Mouse (Mus musculus) megakaryocyte progenitor cell, adult 5-6 weeks (primary cell): ENCODE measurements around the gene Fxyd4. TPM values are rescaled to one million over a fixed set of nuclear protein-coding genes. Genes with fewer than 3 reads are reported as not detected.

Source experiments
- ATAC-seq: replicated peaks from 2 replicates; pipeline ENCODE4 v1.8.0; 2016; ENCODE audit warnings: mild to moderate bottlenecking, moderate TSS enrichment, inconsistent platforms; ENCODE audit not compliant: poor library complexity
- total RNA-seq, 2 experiments: library from RNA; stranded (forward) in 1 of 2; stranded (reverse) in 1 of 2; fragments of 157-497, 149-512 nt in 1 of 2; fragments of 200-1000 nt in 1 of 2; gene quantifications; 2 replicates each; pipeline versions ENCODE4 v1.2.3 to v1.2.4; 2015 to 2017

The Fxyd4 gene
- total RNA-seq (2015) (not detected in 2 replicates), total RNA-seq (2017) (not detected in 2 replicates)

DNA sequence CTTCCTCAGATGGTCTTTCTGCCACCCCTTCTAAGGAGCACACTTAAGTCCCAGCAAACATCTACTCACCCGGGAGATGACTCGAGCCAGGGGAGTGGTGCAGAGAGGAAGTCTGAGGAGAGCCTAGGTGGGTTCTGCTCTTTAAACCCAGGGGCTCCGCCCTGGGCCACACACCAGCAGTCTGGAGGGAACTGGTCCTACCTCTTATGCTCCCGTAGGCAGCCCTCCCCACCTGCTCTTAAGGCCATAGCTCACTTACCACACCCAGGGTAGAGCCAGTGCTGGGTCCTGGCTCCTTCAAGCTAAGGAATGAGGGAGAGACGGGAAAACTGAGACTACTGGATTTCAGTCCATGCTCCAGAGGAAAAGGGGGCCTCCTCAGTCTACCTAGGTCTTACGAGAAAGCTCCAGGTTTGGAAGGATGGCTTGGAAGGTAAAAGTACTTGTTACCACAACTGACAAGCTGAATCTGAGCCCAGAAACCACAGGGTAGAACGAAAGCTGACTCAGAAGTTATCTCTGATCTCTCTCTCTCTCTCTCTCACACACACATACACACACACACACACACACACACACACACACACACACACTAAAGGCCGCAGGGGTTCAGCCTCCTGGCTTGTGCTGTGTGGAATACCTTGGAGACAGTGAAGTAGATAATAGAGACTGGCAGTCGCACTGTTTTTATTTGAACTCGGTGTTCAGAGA lies at the start of gene Fxyd4:
Gene Fxyd4, minus strand, starts transcription at position 471 of the 711 bp plus-strand sequence.
- no peak for ATAC-seq

DNA sequence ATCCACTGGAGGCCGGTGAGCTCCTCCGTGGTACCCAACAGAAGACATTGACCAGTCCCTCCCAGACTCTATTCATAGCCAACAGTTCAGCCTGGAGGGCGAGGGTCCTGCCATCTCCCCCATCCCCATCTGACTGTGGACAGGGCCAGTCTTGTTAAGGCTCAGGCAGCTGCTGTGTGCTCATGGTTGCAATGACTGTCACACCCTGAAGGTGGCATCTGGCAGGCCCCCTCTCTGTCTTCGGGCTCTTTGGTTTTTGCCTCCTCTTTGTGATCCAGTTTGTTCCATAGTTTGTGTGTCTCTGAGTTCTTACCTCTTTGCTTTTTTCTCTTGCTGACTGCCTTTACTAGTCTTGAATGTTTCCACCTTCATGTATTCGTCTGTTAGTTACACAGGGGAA lies 49.7 kb upstream of the Fxyd4 start:
- 0 out of 2 replicates have a peak, but pooled peaks have one; percentile 55 for ATAC-seq

DNA sequence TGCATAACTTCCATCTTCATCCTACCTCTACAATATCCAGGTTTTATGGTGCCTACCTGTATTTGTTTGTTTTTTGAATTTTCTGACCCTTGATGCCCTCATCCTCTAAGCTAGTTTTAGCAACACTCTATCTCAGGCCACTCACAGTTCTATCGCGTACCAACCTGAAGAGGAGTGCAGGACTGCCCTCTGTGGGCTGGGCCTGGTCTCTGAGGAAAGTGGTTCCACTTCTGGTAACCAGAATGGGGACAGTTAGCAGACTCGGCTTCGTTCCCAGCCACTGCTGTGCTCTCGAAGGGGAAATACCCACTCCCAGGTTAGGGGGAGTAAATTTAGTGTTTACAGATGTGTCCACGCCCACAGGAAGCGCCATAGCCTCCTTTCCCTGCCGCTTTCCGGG lies 29.2 kb upstream of the Fxyd4 start:
- ATAC-seq, result peak; percentile 76

DNA sequence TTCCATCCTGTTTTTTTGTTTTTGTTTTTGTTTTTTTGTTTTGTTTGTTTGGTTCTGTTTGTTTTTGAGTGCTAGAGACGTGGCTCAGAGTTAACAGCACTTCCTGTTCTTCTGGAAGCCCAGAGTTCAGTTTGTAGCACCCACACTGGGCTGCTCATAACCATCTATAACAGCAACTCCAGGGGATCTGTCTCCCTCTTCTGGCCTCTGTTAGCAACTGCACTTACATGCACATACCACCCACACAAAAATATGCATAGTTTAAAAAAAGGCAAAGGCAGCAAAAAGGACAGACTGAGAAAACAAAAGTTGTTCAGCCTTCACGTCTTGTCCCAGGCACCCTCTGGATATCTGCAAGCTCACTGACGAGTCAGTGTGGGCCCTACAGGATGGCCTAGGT lies 25.7 kb upstream of the Fxyd4 start:
- ATAC-seq, result no peak; the same call in 1 of the 2 replicates

DNA sequence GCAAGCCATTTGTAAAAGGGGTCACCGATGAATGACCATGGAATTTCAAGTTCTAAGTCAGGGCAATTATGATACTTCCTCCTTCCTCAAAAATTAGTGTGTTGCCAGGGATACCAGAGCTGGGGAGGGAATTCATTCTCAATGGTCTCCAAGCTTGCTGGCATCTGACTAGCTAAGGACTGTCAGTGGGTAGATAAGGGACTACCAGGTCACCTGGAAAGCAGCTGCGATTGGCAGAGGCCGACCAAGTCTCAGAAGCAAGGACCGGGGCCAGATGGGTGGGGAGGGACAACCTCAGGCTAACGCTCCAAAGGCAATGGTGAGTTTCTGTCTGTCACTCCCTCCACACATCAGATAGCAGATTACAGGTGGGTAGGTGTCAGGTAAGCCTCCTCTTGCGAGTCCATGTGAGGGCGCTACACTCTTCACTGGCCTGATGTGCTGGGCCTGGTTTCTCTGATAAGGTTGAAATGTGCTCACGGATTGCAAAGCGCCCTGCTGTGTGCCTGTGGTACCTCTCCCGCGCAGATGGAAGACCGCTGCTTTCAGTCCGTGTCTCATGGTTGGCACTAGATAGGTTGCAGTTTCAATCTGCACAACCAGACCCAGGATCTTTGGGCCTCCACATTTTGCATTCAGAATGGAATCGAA lies 19.5 kb upstream of the Fxyd4 start:
- peak; percentile 61 for ATAC-seq

DNA sequence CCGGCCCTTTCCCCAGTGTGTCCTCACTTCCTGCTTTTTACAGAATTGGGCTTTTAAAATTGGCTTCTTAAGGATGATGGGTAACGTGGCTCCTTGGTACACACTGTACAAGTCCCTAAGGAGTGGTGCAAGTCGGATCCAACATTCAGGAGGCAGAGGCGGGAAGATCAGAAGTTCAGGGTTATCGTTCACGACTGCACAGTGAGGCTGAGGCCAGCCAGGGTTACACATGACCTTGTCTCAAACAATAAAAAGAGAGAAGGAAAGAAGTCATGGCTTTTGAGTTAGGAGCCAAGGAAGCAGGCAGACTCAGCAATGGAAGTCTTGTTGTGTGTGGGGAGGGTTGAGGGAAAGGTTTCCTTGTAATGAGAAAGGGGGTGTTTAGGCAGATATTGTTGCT lies 18.7 kb upstream of the Fxyd4 start:
- ATAC-seq, result no peak

DNA sequence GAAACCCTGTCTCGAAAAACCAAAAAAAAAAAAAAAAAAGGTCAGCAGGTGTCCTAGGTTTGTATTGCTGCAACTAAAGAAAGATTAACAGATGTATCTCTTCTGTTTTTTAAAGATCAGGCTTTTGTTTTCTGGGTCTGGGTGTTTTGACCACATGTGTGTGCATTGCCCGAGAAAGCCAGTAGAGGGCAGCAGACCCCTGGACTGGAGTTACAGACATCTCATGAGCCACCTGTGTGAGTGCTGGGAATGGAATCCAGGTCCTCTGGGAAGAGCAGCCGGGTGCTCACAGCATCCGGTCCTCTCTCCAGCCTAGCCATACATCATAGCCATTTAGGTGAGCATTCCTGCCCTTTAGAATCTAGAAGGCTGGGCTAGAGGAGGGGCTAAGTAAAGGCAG lies 14.8 kb upstream of the Fxyd4 start:
- ATAC-seq, result peak; percentile 57; the same call in 1 of the 2 replicates

DNA sequence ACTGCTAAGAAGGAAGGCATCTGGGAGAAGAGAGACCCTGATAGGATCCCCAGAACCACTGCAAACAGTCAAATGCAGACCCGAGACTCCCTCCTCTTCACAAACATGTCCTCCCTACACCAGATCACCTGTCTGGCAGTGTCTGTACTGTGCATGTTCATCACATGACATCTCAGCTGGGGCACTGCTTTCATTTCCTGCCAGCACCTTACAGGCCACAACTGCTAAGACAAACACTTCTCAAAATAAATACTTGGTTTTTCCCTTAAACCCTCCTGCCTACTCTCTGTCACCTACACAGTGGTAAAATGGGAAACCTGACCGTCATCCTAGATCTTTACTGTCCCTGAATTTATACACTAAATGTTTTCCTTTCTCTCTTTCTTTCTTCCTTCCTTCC lies 6.4 kb upstream of the Fxyd4 start:
- no peak for ATAC-seq

DNA sequence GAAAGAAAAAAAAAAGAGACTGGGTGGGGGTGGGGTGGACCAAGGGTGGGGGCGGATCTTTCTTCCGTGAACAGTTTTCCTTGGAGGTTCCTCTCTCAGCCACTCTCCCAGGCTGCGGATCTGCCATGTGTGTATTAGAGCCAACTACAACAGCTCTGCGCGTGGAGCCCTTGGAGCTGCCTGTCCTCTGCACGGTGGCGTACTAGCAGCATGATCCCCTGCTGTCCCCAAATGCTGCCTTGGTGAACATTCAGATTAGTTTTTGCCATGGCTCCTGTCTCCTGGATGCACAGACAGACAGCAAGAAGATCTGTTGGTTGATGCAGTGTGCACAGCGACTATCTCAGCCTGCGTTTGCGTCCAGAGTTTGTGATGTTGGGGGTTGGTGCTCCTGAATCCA lies 5.3 kb upstream of the Fxyd4 start:
- no peak for ATAC-seq

DNA sequence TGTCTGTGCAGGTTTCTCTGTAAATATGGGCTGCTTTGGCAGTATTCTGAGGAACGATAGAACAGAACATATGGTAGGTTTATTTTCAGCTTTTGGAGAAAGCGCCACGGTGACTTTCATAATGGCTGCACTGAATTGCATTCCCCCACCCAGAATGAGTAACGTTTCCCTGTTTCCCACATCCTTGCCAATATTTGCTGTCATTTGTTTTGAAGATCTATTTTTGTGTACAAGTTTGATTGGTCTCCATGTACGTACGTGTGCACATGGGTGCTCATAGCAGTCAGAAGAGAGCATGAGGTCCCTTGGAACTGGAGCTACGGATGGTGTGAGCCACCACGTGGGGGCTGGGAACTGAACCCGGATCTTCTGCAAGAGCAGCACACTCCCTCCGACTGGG lies 1.5 kb upstream of the Fxyd4 start:
- ATAC-seq, result no peak

DNA sequence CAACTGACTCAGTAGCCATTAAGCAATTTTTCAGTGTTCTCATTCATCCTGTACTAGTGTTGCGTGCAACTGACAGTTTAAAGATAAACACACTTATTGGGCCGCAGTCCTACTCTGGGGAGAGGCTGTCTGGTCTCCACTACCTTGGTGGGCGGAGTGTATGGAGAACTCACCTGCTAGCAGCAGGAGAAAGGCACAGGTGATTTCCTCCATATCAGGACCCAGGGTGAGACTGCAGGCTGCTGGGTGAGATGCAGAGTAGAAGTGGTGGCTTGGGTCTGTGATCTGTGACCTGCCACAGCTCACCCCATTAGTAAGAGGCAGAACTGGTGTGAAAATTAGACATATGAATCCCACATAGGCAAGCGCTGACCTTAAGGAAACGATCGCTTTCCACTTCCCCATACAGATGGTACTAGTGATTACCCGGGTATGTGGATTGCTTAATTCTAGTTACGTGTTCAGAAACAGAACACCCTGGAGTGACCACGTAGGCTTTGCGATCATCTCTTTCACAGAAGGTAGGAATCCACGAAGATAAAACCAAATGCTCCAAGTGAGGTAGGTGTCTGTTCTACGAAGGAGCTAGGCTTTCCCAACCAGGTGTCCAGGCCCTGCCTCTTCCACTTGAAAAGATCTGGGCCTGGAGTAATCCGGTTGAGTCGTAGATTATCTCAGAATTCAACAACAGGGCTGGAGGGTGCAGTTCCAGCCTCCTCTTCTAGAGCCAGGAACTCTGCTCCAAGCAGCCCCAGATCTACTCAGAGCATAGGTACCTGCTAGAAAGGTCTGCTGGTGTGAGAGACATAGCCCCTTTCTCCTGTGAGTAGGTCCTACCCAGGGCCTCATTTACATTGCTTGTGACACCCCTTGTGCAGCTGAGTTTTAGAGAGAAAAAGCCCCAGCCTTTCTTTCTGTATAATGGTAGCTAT lies 1.5 kb downstream of the Fxyd4 start:
- ATAC-seq, result peak; percentile 68

DNA sequence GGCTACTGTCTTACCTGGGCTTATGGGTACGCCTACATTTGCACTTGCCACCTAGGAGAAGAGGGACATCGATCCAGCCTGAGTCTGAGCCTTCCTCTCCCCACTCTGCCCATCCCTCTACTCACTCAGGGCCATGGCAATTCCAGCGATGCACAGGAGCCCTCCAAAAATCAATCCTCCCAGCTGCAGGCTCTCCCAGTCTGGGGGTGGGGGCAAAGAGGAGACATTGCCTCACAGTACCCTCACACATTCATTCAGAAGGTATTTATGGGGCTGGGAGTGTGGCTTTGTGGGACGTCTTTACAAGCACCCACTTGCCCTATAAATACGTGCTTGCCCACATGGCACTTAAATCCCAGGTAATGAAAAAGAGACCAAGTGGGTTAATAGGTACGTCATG lies 3.2 kb downstream of the Fxyd4 start:
- ATAC-seq, result no peak

DNA sequence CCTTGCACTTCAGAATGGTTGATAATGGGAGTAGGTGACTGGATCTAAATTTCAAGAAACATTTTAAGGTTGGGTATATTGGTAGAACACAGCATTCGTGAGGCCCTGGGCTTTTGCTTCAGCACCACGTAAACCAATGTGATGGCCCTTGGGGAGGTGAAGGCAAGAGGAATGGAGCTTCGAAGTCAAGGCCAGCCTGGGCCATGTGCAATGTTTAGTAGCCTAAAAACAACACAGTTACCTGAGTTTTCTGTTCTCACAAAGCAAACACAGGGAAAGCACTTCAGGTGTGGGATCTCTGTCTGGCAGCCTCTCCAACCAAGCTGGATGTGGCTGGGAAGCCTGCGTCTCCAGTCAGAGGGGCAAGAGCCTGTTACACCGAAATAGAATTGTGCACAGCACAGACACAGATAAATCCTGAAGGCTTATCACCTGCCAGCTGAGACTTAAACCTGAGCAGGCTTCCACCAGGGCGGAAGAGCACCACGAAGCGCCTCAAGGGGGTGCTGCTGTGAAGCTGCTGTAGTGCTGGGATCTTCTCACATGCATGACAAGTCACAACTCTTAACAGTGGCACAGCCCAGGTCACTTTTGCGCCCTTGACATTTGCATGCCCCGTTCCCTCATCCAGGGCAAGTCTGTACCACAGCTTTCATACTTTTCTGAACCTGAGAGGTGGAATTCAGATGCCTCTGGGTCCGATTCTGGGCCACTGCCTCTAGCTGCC lies 5.0 kb downstream of the Fxyd4 start:
- ATAC-seq, result peak; percentile 78

DNA sequence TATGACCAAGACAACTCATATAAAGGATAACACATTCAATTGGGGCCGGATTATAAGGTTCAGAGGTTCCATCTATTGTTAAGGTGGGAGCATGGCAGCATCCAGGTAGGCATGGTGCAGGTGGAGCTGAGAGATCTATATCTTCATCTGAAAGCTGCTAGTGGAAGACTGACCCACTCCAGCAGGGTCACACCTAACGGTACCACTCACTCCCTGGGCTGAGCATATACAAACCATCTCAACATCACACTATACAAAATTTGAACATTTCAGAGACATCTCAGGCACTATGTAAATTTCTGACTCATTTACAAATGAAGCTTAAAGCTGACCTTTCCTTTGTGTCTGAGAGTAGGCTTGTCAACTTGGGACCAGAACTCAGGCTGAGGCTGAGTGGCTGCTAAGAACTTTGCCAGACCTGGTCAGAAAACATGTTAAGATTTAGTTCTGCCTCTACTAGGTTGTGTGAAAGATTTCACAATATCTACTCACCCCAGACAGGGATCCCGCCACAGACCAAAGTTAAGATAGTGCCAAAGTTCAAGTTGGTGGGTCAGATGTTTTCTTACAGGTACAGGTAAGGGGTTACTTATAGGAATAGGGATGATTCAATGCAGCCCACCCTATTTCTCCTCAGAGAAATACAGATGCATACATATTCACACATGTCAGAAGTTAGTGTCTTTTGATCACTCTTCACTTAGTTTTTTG lies 7.4 kb downstream of the Fxyd4 start:
- ATAC-seq, result no peak

DNA sequence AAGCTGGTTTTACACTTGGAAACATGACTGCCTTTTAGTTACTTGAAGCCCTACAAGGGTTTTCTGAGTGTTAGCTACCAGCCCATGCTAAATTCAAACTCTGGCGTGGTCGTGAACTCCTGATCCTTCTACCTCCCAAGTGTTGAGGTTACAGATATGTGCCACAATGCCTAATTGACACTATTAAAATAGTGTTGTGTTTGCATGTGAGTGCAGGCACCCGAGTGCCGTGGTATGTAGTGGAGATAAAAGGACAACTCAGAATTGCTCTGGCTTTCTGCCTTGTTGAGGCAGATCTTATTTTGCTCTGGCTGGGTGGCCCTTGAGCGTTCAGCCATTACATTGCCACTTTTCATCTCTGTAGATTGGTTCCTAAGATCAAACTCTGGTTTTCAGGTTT lies 8.7 kb downstream of the Fxyd4 start:
- ATAC-seq, result no peak

DNA sequence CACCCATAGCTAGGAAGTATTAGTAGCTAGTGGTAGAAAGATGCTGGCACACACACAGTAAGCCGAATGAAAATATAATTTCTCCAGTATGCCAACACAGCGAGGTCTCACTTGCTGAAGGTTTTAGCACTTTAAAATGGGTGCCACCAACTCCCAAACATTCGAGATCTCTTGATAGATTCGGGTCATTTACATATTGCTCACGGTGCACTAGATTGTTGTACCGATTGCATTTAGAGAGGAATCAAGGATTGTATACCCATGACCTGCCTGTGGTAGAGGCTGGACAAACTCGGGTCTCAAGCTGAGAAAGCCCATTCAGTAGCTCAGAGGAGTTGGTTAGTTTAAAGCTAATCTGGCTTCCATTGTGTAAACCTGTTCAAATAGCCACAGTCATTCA lies 9.5 kb downstream of the Fxyd4 start:
- ATAC-seq, result no peak

DNA sequence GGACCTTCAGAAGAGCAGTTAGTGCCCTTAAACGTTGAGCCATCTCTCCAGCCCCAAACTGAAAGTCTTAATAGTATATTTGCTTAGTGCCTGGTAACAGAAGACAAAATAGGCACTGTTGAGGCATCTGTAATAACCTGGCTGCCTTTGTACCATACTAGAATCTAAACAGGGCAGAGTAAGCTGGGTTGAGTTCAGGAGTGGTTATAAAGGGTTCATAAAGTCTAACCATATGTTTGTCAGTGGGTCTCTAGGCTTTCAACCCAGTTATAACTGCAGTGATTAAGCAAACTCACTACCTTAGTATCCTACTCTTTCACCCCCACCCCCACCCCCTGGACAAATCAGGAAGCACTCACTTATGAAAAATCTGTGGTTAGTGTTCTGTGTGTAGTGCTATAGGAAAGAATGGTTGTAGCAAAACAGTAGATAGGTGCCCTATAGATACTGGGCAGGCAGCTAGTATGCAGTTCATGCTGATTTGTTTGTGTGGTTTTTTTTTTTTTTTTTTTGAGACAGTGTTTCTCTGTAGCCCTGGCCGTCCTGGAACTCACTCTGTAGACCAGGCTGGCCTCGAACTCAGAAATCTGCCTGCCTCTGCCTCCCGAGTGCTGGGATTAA lies 10.5 kb downstream of the Fxyd4 start:
- peak; percentile 32 for ATAC-seq

DNA sequence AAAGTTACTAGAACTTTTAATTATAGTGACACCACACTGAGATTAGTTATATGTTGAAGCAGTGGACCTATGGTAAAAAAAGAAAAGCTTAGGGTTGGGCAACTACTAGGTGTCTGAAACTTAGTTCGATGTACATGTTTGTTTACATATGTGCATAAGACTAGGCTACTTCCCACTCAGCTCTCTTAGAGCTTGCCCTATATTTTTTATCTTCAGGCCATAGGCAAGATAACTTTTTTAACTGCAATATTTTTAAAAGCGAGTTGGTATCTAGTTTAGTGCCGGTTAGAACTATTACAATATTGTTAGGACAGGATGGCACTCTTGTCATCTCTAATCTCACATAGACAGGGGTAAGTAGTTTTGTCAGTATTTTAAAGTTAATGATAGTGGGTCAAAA lies 15.5 kb downstream of the Fxyd4 start:
- no peak for ATAC-seq
